Mouse (Mus musculus): ENCODE measurements around the gene Fcrls.

The Fcrls gene

GRCm38 (mm10) chr3:87263436-87263835 is at the start of gene Fcrls:
TSS of gene Fcrls (minus strand) at chr3:87263738.
- no peak for DNase-seq (ENCODE audit: low spot score in 2 of 2)

DNA sequence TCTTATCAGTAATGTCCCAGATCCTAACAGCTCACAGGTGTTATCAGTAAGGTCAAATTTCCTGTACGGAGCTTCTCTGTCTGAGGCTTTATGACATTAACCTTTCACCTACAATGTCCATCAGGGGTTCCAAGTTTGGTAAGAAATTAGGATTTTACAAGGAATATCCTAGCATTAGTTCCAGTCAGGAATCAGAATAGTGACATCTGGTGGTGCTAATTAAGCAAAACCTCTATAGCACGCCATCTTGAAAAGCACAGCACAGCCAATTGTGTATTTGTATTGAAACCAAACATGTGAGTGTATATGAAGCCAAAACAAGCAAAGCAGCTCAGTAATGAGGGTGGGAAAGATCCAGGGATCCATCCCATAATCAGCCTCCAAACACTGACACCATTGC is 46.4 kb upstream of the Fcrls start:
- no peak for DNase-seq (ENCODE audit: low spot score in 2 of 2)

DNA sequence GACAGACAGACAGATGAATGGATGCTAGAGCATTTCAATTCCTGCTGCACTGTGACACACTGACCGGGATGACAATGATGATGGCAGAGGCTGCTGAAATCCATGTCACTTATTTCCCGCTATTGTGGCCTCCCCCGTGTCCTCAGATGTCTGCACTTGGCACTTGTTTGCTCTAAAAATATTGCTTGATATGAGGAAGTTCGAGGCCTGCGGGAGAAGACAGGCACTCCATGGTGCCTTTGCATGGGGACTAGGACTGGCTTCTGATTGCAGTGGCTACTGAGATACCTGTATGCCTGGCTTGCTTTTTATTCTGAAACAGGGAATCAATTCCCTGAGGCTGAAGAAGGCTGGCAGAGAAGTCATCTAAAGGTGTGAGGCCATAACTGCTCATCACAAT is 36.4 kb upstream of the Fcrls start:
- DNase-seq (ENCODE audit: low spot score in 2 of 2): no peak

DNA sequence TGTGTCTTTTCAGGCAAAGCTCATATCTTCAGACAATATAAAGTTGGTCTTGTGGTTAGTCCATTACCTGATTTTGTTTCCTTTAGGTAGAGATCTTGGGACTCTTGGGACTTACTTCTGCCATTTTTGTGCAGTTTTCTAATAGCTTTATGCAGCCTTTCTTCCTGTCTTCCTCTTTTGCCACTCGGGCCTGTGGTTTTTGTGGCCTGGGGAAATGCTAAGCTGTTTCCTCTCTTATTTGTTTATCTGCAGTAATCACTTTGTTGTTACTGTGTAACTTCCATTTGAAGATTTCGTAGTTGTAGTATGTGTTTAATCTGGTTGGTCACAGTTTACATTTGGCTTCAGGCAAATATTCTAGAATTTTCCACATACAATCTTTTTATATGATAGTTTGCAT is 10.8 kb upstream of the Fcrls start:
- no peak for DNase-seq (ENCODE audit: low spot score in 2 of 2)

DNA sequence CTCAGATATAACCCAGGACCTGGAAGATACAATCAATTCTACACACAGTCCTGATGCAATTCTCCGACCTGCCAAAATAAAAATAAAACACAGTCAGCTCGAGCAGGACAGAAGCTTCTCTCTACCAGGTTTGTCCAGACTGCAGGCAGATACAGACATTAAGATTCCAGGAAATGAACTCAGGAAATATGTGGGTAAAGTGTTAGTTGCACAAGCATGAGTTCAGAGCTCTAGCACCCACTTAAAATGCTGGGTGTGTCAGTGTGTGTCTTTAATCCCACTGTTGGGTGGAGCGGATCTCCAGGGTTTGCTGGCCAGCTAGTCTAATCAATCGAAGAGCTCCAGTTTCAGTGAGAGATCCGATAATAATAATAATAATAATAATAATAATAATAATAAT is 3.0 kb upstream of the Fcrls start:
- no peak for DNase-seq (ENCODE audit: low spot score in 2 of 2)

- peak in 1 of 2 experiments; percentile 44 for DNase-seq (ENCODE audit: low spot score in 2 of 2)
Measured at GRCm38 (mm10) chr3:87255239-87255638, 8.3 kb downstream of the Fcrls start.

GRCm38 (mm10) chr3:87249571-87249970 is 14.0 kb downstream of the Fcrls start:
- no peak for DNase-seq (ENCODE audit: low spot score in 2 of 2)

GRCm38 (mm10) chr3:87247292-87247691 is 16.2 kb downstream of the Fcrls start:
- peak in 1 of 2 experiments; percentile 59 for DNase-seq (ENCODE audit: low spot score in 2 of 2)

GRCm38 (mm10) chr3:87243654-87244053 is 19.9 kb downstream of the Fcrls start:
- peak; percentile 64 to 69 for DNase-seq (ENCODE audit: low spot score in 2 of 2)

- no peak for DNase-seq (ENCODE audit: low spot score in 2 of 2)
Measured at GRCm38 (mm10) chr3:87240909-87241308, 22.6 kb downstream of the Fcrls start.

- DNase-seq (ENCODE audit: low spot score in 2 of 2): no peak
Measured at GRCm38 (mm10) chr3:87223636-87224035, 39.9 kb downstream of the Fcrls start.

DNA sequence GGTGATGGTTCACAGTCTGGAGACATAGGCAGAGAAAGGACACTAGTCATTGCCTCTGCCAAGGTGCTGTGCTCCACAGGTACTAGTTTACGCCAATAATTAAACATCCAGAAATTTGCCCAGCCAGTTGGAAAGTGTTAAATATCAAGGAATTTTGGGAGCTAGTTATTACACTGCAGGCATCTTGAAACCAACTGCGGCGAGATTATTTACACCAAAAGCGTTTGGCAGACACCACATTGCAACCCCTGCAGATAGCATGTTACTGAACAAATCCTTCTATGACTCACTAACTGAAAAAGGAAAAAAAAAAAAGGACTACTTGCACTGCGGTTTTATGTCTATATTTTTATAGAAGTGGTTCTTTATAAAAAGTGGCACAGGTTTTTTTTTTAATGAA is 41.2 kb downstream of the Fcrls start:
- no peak for DNase-seq (ENCODE audit: low spot score in 2 of 2)

- no peak for DNase-seq (ENCODE audit: low spot score in 2 of 2)
Measured at GRCm38 (mm10) chr3:87215176-87215575, 48.4 kb downstream of the Fcrls start.

DNA sequence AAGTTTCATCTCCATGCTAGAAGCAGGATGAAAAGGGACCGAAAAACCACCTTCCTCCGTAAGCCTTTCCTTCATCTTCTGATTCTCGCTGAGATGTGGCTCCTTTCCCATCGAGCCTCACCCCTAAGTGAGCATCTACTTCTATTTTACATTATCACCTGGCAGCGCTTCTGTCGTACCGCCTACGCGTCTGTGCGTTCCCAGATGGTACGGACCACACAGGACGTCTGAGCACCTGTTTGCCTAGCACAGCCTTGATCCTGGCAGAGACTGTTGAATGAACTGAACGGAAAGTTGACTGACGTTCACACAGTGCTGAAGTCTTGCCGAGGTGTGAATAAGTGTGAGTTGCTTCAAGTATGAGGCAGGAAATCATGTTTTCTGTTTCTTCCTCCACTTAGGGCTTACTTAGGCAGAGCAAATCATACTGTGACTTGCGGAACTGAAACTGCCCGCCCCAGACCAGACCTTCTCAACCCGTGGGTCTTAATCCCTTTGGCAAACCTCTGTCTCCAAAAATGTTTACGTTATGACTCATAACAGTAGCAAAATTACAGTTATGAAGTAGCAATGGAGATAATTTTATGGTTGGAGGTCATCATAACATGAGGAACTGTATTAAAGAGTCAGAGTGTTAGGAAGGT is 49.2 kb downstream of the Fcrls start:
- peak; percentile 55 to 60 for DNase-seq (ENCODE audit: low spot score in 2 of 2)

- no peak for DNase-seq (ENCODE audit: low spot score in 2 of 2)
Measured at GRCm38 (mm10) chr3:87206336-87207075, 57.0 kb downstream of the Fcrls start.

All from right cerebral cortex, postnatal 10 days (tissue).